Mouse (Mus musculus) CH12.LX (cell line): ENCODE measurements around the gene Chchd6. TPM values are rescaled to one million over a fixed set of nuclear protein-coding genes. Genes with fewer than 3 reads are reported as not detected.

Experiments used
- DNase-seq: peaks from one replicate; pipeline ENCODE4 v3.0.0-alpha.2; 2013; ENCODE audit errors: extremely low read depth
- H3K27ac ChIP-seq: 2 replicates; pipeline ENCODE4 v1.5.1; 2012; ENCODE audit warnings: low read depth, mild to moderate bottlenecking, control low read depth, moderate library complexity; ENCODE audit not compliant: insufficient read depth
- H3K27me3 ChIP-seq: replicated peaks from 2 replicates; pipeline ENCODE3; 2012; ENCODE audit warnings: inconsistent platforms
- H3K36me3 ChIP-seq, 2 experiments: replicated peaks in 1 of 2; 2 replicates each; pipeline versions ENCODE3 to v1.6.1; 2012; ENCODE audit warnings: inconsistent platforms in 1 of 2, low read length in 1 of 2, mild to moderate bottlenecking in 1 of 2, mixed read lengths in 1 of 2, moderate library complexity in 1 of 2; ENCODE audit not compliant: control insufficient read depth in 1 of 2, insufficient read depth in 1 of 2
- H3K4me1 ChIP-seq, 2 experiments: 2 replicates each; pipeline ENCODE4 v1.6.1; 2012; ENCODE audit warnings: inconsistent platforms in 1 of 2, moderate library complexity in 1 of 2; ENCODE audit not compliant: insufficient read depth in 2 of 2, control insufficient read depth in 1 of 2
- H3K4me2 ChIP-seq: 2 replicates; pipeline ENCODE4 v1.6.1; 2012; ENCODE audit warnings: low read depth, mild to moderate bottlenecking, control low read depth; ENCODE audit not compliant: poor library complexity, insufficient read depth, severe bottlenecking
- H3K4me3 ChIP-seq, 3 experiments: fragments of 150-350 bp in 1 of 3; sonication (generic) in 1 of 3; replicated peaks in 1 of 3; 2 replicates each; pipeline versions ENCODE3 to v1.5.1; 2011 to 2012; ENCODE audit warnings: low read depth in 2 of 3, low read length in 2 of 3, mild to moderate bottlenecking in 2 of 3, moderate library complexity in 2 of 3, control low read depth in 1 of 3, improper control_type of control experiment in 1 of 3, inconsistent platforms in 1 of 3, mixed read lengths in 1 of 3; ENCODE audit not compliant: poor library complexity in 1 of 3
- H3K79me2 ChIP-seq: replicated peaks from 2 replicates; pipeline ENCODE4 v1.6.1; 2012; ENCODE audit warnings: mild to moderate bottlenecking, moderate library complexity; ENCODE audit not compliant: control insufficient read depth, poor library complexity, insufficient read depth, severe bottlenecking; ENCODE audit errors: extremely low read depth
- H3K9ac ChIP-seq: 2 replicates; pipeline ENCODE4 v1.6.1; 2012; ENCODE audit warnings: low read depth, mild to moderate bottlenecking, control low read depth, moderate library complexity; ENCODE audit not compliant: insufficient read depth
- H3K9me3 ChIP-seq: replicated peaks from 2 replicates; pipeline ENCODE3; 2012; ENCODE audit warnings: low read length, inconsistent platforms, mixed read lengths
- BHLHE40 ChIP-seq: IDR thresholded peaks from 2 replicates; pipeline ENCODE4 v1.6.1; 2011; ENCODE audit warnings: mild to moderate bottlenecking, low read depth, low read length, improper control_type of control experiment
- CHD1 ChIP-seq: IDR thresholded peaks from 2 replicates; pipeline ENCODE4 v1.6.1; 2012; ENCODE audit warnings: low read depth, low read length, improper control_type of control experiment, inconsistent platforms
- CTCF ChIP-seq, 2 experiments: IDR thresholded peaks in 1 of 2; conservative IDR thresholded peaks in 1 of 2; 2 replicates each; pipeline ENCODE4 v1.5.1; 2011 to 2012; ENCODE audit warnings: low read depth in 2 of 2, low read length in 2 of 2, improper control_type of control experiment in 1 of 2, inconsistent platforms in 1 of 2, mild to moderate bottlenecking in 1 of 2, moderate library complexity in 1 of 2
- ETS1 ChIP-seq: conservative IDR thresholded peaks from 2 replicates; pipeline ENCODE4 v1.6.1; 2012; ENCODE audit warnings: low read depth, mild to moderate bottlenecking, inconsistent platforms, low read length, improper control_type of control experiment, moderate library complexity
- IRF4 ChIP-seq: IDR thresholded peaks from 2 replicates; pipeline ENCODE4 v1.6.1; 2014; ENCODE audit warnings: low read depth, mild to moderate bottlenecking, inconsistent platforms, low read length, improper control_type of control experiment
- JUN ChIP-seq: IDR thresholded peaks from 2 replicates; pipeline ENCODE4 v1.6.1; 2011; ENCODE audit warnings: low read depth, mild to moderate bottlenecking, low read length, improper control_type of control experiment, moderate library complexity; ENCODE audit not compliant: insufficient read depth
- JUND ChIP-seq: conservative IDR thresholded peaks from 2 replicates; pipeline ENCODE4 v1.6.1; 2011; ENCODE audit warnings: low read depth, low read length, improper control_type of control experiment
- MAX ChIP-seq: IDR thresholded peaks from 2 replicates; pipeline ENCODE4 v1.6.1; 2011; ENCODE audit warnings: low read length, improper control_type of control experiment
- MAZ ChIP-seq: IDR thresholded peaks from 2 replicates; pipeline ENCODE4 v1.6.1; 2012; ENCODE audit warnings: low read depth, mild to moderate bottlenecking, inconsistent platforms, low read length, improper control_type of control experiment, moderate library complexity
- MEF2A ChIP-seq: IDR thresholded peaks from 2 replicates; pipeline ENCODE4 v1.6.1; 2014; ENCODE audit warnings: low read depth, mild to moderate bottlenecking, inconsistent platforms, low read length, improper control_type of control experiment, borderline replicate concordance
- MXI1 ChIP-seq: IDR thresholded peaks from 2 replicates; pipeline ENCODE4 v1.6.1; 2011; ENCODE audit warnings: mild to moderate bottlenecking, low read depth, low read length, improper control_type of control experiment
- MYC ChIP-seq: IDR thresholded peaks from 2 replicates; pipeline ENCODE4 v1.6.1; 2011; ENCODE audit warnings: low read depth, mild to moderate bottlenecking, improper control_type of control experiment, low read length
- POLR2A ChIP-seq: IDR thresholded peaks from 2 replicates; pipeline ENCODE4 v1.6.1; 2011; ENCODE audit warnings: low read depth, mild to moderate bottlenecking, improper control_type of control experiment, low read length
- POLR2AphosphoS2 ChIP-seq: IDR thresholded peaks from 2 replicates; pipeline ENCODE4 v1.6.1; 2011; ENCODE audit warnings: low read depth, low read length, improper control_type of control experiment
- RAD21 ChIP-seq: IDR thresholded peaks from 2 replicates; pipeline ENCODE4 v1.6.1; 2011; ENCODE audit warnings: low read depth, mild to moderate bottlenecking, low read length, improper control_type of control experiment, moderate library complexity
- SIN3A ChIP-seq: IDR thresholded peaks from 2 replicates; pipeline ENCODE4 v1.6.1; 2012; ENCODE audit warnings: low read length, improper control_type of control experiment, inconsistent platforms
- SMC3 ChIP-seq: IDR thresholded peaks from 2 replicates; pipeline ENCODE4 v1.6.1; 2011; ENCODE audit warnings: low read depth, low read length, improper control_type of control experiment
- TBP ChIP-seq: conservative IDR thresholded peaks from 2 replicates; pipeline ENCODE4 v1.6.1; 2011; ENCODE audit warnings: low read depth, low read length, improper control_type of control experiment
- UBTF ChIP-seq: IDR thresholded peaks from 2 replicates; pipeline ENCODE4 v1.6.1; 2012; ENCODE audit warnings: low read depth, mild to moderate bottlenecking, inconsistent platforms, low read length, improper control_type of control experiment, moderate library complexity
- USF1 ChIP-seq: IDR thresholded peaks from 2 replicates; pipeline ENCODE4 v1.6.1; 2014; ENCODE audit warnings: low read depth, mild to moderate bottlenecking, inconsistent platforms, low read length, improper control_type of control experiment
- USF2 ChIP-seq: conservative IDR thresholded peaks from 2 replicates; pipeline ENCODE4 v1.6.1; 2011; ENCODE audit warnings: low read depth, low read length, improper control_type of control experiment
- ZKSCAN1 ChIP-seq: IDR thresholded peaks from 2 replicates; pipeline ENCODE4 v1.6.1; 2012; ENCODE audit warnings: low read depth, inconsistent platforms, low read length, improper control_type of control experiment, borderline replicate concordance
- ZMIZ1 ChIP-seq: IDR thresholded peaks from 2 replicates; pipeline ENCODE4 v1.6.1; 2012; ENCODE audit warnings: low read depth, mild to moderate bottlenecking, inconsistent platforms, low read length, improper control_type of control experiment
- ZNF384 ChIP-seq: IDR thresholded peaks from 2 replicates; pipeline ENCODE4 v1.6.1; 2012; ENCODE audit warnings: low read depth, low read length, improper control_type of control experiment, inconsistent platforms
- dilution Hi-C: fragments of 300-500 bp; cut with MboI; formaldehyde crosslinking; loops from 2 replicates; pipeline ENCODE4 v1.14.3; 2020; ENCODE audit warnings: low sequenced_read_pairs; ENCODE audit not compliant: extremely low pct_unique_long_range_greater_than_20kb, extremely low pct_ligation_motif_present
- in situ Hi-C: fragments of 300-500 bp; cut with MboI; formaldehyde crosslinking; loops from 3 replicates; pipeline ENCODE4 v1.14.3; 2019; ENCODE audit warnings: low sequenced_read_pairs, low pct_ligation_motif_present, low pct_unique_long_range_greater_than_20kb, mixed read lengths
- polyA plus RNA-seq: library from polyadenylated mRNA; unstranded; fragments of >175 nt; gene quantifications from 2 replicates; pipeline ENCODE4 v1.2.1, GENCODE M21; 2012; ENCODE audit warnings: low read depth; ENCODE audit not compliant: insufficient read length
- total RNA-seq, 2 experiments: library from RNA; depleted of rRNA; stranded (reverse); fragments of 300-350 nt in 1 of 2; fragments of >200 nt in 1 of 2; gene quantifications; 2 replicates each; pipeline ENCODE4 v1.2.3; 2012 to 2014

The Chchd6 gene
- total and polyA plus RNA-seq, 3 experiments = 33.3 to 41.5 (median 41.3) TPM

- Histone ChIP-seq H3K4me2 (no peak overlapping the region), H3K27ac (no peak overlapping the region), H3K4me3 (no peak overlapping the region), H3K79me2 (no peaks in the 10 kb centered on the region), H3K9me3 (no peaks in the 10 kb centered on the region), H3K27me3 (no peaks in the 10 kb centered on the region), H3K36me3 (peaks cover 0 to 28% of the 10 kb centered on the region in 2 experiments), H3K9ac (no peak overlapping the region), H3K4me1 (peaks cover 0 to 10% of the 10 kb centered on the region in 2 experiments; a peak in 2 of 4 replicates)
- no peak for TF ChIP-seq SMC3
- no peak for TF ChIP-seq ZKSCAN1
- TF ChIP-seq ZMIZ1 = no peak
- no peak for TF ChIP-seq MAX
- TF ChIP-seq POLR2AphosphoS2 = no peak
- TF ChIP-seq IRF4 = no peak
- TF ChIP-seq CHD1 = no peak
- TF ChIP-seq TBP = no peak
- TF ChIP-seq POLR2A = no peak
- no peak for TF ChIP-seq BHLHE40
- TF ChIP-seq ZNF384 = no peak
- TF ChIP-seq RAD21 = no peak
- TF ChIP-seq JUN = no peak
- no peak for TF ChIP-seq MEF2A
- in situ Hi-C loops (no loop called here), dilution Hi-C loops (no loop called here)
- DNase-seq = no peak
These were observed 34.6 kb downstream of the Chchd6 start for GRCm38 (mm10) chr6:89560826-89561225.

- Histone ChIP-seq H3K27ac (no peak overlapping the region), H3K79me2 (no peaks in the 10 kb centered on the region), H3K36me3 (peaks cover 0 to 21% of the 10 kb centered on the region in 2 experiments), H3K27me3 (no peaks in the 10 kb centered on the region), H3K4me3 (no peak overlapping the region), H3K9me3 (no peaks in the 10 kb centered on the region), H3K4me1 (peaks cover 0 to 10% of the 10 kb centered on the region in 2 experiments; a peak in 2 of 4 replicates), H3K9ac (no peak overlapping the region), H3K4me2 (no peak overlapping the region)
- in situ Hi-C loops (loop anchor here (10.0 kb wide), 1 partner anchor 433 kb away; no protein-coding TSS in a partner anchor), dilution Hi-C loops (no loop called here)
- no peak for DNase-seq
- no peak for TF ChIP-seq MAZ
- no peak for TF ChIP-seq MXI1
- no peak for TF ChIP-seq UBTF
- no peak for TF ChIP-seq USF1
- TF ChIP-seq ZNF384 = no peak
- no peak for TF ChIP-seq RAD21
- no peak for TF ChIP-seq MYC
- TF ChIP-seq JUND = no peak
- TF ChIP-seq SIN3A = no peak
- TF ChIP-seq USF2 = no peak
- no peak for TF ChIP-seq ETS1
- TF ChIP-seq TBP = no peak
- no peak for TF ChIP-seq POLR2A
- TF ChIP-seq CTCF (conservative IDR thresholded peaks at IDR 0.05 in 1 of 2, IDR thresholded peaks at IDR 0.05 in 1 of 2; ENCODE audit: low read depth in 2 of 2, low read length in 2 of 2) = no peak
These were observed 37.8 kb downstream of the Chchd6 start for GRCm38 (mm10) chr6:89557654-89558053.
